Mouse (Mus musculus) heart, postnatal 10 days (tissue): Measurements from ENCODE around the gene Actn3. TPM values are rescaled to one million over a fixed set of nuclear protein-coding genes. Genes with fewer than 3 reads are reported as not detected.

Experiments used
- DNase-seq, 2 experiments: peaks; one replicate each; pipeline ENCODE4 v3.0.0; 2021
- intact Hi-C: fragments of 180-260 bp; cut with DNase I; formaldehyde crosslinking; loops from one replicate; pipeline ENCODE4 v1.15.1; 2025
- total RNA-seq, 2 experiments: library from RNA; stranded (reverse); gene quantifications; 2 replicates each; pipeline ENCODE4 v1.2.3; 2021

Gene Actn3
- total RNA-seq, 2 experiments from 2014 or later = 0.37 to 0.53 TPM

DNA sequence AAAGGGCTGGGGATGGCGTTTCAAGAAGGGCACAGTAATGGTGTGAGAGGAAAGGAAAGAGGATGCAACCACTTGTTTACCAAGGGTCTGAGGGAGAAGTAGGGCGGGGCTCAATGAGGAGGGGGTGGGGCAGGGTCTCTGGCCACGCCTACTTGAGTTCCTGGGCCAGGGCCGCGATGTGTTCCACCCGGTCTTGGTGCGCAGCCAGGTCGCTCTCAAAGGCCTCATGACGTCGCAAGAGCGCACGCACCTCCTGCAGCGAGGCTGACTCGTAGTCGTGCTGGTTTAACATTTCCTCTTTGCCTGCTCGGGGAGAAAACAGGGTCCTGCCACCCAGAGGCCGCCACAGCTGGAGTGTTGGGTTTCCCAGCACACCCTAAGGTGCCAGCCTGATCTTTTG, 12.6 kb downstream of the Actn3 start:
- intact Hi-C loops = no loop called here
- peak; percentile 33 to 39 for DNase-seq

DNA sequence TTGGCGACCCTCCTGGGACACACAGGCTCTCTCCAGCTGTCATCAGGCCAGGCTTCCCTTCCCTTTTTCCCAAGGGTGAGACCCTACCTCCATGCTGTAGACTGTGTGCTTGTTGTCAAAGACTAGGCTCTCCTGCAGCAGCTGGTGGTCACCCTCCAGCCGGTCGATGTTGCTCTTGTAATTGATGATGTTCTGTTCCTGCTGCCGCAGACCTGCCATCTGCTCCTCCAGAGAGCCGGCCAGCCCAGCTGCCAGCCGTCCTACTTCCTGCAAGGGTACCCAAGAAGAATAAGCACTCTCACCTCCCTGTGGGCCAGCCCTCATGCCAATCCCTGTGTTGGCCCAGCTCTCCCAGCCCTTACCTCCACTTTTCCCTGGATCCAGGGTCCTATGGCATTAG, 14.7 kb downstream of the Actn3 start:
- intact Hi-C loops = no loop called here
- no peak for DNase-seq

DNA sequence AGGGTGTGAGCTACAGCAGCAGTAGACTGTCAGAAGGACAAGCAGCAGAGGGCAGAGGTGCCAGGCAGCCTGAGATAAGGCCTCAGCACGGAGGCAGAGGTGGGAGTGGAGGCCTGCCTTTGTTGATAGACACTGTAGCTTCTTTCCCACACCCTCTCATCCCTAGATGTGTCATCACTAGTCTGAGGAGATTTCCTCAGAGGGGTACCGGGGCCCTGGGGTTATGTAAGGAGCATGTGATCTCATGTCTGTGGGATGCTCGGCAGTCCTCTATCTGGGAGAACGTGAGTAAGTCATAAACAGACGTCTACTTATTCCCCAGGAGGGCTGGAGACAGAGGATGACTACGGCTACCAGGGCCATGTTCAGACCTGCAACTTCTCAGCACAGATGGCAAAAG, 18.6 kb downstream of the Actn3 start:
- no peak for DNase-seq
- intact Hi-C loops = no loop called here

DNA sequence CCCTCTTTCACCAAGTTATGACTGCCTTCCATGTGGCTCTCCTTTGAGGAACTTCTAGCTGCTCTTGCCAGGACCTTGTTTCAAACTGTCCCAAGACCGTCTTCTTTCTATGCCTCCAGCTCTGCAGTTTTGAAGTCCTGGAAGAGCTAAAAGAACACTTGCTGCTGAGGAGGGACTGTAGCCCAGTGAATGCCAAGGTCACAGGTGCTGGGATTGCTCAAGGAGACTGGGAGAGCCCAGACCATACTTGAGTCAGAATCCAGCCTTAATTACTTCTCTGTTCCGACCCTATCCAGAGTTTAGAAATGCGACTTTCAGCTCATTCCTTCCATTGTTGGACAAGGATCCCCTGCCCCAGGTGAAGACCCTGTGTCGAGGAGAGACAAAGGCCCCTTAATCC, 21.8 kb downstream of the Actn3 start:
- intact Hi-C loops = no loop called here
- DNase-seq = no peak

DNA sequence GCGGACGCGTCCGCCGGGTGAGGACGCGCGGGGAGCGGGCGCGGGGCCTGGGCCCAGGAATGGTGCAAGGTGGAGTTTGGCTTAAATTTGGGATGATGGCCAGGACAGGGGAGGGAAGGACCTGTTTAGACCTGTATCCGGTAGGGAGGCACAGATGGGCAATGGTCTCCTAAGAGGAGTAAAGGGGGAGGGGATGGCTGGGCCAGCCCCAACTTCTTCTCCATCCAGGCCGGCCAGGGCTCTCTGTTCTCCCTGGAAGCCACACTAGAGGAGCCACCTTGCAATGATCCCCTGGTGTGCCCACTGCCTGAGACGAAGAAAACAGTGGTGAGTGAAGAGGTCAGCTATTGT, 22.3 kb downstream of the Actn3 start:
- intact Hi-C loops = no loop called here
- no peak for DNase-seq

DNA sequence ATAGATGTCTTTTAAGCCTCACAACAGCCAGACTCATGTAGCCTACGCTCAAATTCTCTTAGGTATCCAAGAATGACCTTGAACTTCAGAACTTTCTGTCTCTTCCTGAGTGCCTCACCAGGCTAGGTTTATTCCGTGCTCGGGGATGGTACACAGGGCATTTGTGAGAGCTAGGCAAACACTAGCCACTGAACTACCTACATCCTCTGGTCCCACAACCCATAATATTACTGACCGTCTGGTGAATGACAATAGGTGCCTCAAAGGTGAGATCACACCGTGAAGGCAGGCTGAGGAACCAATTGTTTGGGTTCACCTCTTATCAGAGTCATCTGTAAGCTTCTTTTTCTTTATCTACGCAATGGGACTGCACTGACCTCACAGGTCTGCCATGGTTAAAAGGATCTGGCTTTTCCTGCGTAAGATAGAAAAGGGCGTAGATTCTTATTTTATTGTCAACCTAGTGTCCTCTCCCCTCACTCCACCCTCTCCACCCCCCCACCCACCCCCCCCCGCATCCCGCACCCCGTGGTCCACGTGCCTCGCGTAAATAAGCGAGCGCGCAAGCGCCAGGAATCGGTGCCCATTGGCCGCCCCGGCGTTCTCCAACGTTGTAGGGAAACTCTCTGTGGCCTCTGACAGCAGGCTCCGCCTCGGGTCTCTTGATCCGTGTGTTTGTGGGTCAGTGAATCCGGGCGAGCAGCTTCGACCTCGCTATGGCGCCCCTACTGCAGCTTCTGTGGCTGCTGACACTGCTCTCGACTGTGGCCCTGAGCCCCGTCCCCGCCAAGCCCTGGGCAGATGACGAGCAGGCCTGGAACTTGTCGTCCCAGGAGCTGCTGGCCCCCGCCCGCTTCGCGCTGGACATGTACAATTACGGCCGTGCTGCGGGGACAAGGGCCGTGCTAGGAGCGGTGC, 22.9 kb downstream of the Actn3 start, which contains the start of gene Ctsf:
Ctsf (plus strand) TSS at position 579 of the 918 bp plus-strand sequence.
- DNase-seq = peak; percentile 90 to 93
- intact Hi-C loops = no loop called here

DNA sequence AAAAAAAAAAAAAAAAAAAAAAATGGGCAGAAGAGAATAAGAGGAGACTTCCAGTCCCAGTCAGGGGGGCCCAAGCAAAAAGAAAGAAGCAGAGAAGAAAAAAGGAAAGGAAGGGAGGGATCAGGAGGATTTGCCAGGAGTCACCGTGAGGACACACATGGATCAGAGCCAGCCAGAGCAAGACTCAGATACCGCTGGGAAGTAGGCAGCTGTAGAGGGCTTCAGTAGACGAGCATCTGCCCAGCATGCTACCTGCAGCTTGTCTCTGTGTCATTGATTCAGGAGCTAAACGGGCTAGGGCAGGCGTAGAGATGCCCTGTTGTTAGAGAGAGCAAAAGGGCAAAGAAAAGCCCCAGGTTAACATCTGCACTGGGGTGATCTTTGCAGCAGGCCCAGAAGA, 27.4 kb downstream of the Actn3 start:
- intact Hi-C loops = no loop called here

DNA sequence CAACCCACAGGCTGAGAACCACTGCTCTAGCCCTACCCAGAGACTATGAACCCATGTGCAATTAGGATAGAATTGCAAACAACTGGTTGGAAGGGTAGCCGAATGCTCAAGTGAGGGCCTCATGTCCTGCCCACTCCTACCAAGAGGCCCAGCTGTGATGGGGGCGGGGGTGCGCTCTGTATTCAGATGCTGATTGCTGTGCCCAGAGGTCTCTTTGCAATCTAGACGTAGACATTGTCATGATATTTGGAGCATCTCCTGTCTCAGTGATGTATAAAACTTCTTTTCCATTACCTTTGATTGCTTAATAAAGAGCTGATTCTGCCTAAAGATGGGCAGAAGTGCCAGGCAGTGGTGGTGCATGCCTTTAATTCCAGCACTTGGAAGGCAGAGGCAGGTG, 27.9 kb downstream of the Actn3 start:
- no peak for DNase-seq
- intact Hi-C loops = no loop called here

More for the DNA sequence above, 27.4 kb downstream of the Actn3 start:
- no peak for DNase-seq

DNA sequence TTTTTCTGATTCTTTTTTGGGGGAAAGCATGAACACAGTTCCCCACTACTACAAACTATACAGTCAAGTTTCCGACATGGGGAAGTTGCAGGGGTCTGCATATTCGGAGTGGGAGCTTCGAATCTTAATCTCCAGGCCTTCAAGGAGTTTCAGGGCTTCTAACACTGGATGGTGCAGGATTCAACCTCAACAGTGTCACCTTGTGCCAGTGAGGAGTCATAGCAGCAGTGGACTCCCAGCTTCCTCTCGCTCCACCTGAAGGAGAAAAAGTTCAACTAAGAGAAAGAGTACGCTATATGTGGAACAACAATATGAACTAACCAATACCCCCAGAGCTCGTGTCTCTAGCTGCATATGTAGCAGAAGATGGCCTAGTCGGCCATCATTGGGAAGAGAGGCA, 30.2 kb downstream of the Actn3 start:
- peak; percentile 42 to 49 for DNase-seq
- intact Hi-C loops = loop anchor here (1.0 kb wide), 1 partner anchor 92 kb away; no protein-coding TSS in a partner anchor

DNA sequence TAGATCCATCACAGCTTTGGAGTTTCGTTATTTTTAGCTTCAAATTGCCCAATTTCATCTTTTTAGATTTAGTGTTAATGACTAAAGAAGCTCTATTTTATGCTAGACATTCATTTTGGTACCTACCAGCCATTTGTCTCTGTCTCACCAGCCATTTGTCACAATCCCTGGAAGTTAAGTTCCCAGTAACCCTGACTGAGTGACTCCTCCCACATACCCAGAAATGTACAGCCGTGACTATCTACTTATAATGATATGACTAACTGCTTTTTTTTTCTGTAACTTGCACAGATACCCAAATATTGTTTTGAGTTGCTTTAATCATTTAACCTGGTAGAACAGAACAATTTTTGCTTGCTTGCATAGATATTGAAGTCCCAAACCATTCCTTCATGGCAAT, 31.9 kb downstream of the Actn3 start:
- intact Hi-C loops = no loop called here
- DNase-seq = no peak

DNA sequence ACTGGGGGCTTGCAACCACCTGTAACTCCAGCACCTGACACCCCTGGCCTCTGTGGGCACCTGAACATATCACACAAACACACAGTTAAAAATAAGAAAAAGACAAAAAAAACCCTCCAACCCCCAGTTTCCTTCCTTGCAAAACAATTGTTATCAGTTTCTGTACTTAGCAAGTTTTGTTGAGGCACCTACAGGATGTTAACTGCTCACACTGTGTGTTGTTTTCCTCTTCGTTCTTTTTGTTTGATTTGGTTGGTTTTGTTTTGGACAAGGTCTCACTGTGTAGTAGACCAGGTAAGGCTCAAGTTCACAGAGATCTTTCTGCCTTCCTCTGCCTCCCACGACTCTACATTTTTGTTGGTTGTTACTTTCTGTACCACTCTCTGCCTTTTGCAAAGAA, 35.1 kb downstream of the Actn3 start:
- DNase-seq = no peak
- intact Hi-C loops = no loop called here

DNA sequence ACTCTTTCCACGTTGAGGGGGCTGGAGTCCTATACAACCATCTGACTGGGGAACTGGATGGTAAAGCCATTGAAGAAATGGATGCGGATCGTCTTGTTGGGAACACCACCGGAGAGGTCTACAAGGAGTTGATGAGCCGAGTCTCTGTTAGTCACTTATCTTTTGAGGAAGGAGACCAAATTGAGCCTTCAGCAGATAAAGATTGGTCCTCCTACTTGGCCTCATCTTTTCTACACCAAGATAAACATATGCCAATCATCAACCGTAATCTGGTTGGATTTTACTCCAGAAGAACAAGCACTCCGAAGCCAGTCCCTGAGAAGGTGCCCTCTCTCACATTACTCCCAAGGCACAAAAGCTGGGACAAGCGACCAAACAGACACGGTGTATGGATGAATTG, 36.9 kb downstream of the Actn3 start:
- no peak for DNase-seq
- intact Hi-C loops = no loop called here

DNA sequence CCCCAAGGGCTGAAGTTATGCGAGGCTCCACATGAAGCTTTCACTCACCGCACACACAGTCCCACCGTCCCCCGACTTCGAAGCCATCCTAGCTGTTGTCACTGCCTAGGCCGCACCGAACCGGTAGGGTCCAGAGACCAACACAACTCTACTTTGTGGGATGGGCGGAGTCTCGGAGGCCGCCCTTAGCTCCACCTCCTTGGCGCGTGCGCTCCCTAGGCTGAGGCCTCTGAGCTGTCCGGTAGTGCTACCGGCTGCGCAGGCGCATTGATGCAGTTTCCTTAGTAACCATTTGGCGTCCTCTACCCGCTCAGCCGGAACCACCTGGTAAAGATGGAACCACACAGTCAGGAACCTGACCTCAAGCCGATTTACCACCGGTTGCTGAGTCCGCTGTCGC, 38.6 kb downstream of the Actn3 start, which contains the start of the genes Ccs and Ccdc87:
Ccs (minus strand) TSS at position 184 of the 400 bp plus-strand sequence.
Ccdc87 (plus strand) TSS at position 218 of the 400 bp plus-strand sequence.
- intact Hi-C loops = loop anchor here (5.0 to 10.0 kb wide), 2 partner anchors 212 to 334 kb away; partner anchors contain the start of gene Rce1
- peak; percentile 98 for DNase-seq

DNA sequence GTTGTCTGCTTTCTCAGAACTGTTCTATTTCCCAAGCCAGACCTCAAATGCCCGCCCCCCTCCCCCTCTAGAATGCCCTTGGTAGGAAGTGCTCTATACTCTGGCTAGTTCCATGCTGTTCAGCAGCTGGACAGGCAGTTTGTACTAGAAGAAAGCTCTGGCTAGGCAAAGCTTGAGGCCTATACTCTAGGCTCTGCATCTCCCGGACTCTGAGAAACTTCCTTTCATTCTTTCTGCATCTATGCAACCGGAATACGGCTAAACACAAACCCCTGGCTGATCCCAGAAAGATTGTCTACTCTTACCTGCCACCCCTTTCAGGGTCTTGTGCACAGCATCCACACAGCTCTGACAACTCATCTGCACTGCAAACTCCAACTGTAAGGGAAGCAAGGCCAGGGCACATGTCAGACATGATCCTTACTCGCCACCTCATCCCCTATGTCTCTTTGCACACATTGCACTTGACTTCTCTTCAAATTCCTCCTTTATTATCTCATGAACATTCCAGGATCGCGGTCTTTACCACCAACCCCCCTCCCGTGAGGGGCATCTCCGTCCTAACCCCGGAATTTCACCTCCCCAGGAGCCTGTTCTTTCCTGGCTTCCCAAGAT, 39.1 kb downstream of the Actn3 start:
- intact Hi-C loops = loop anchor here (5.0 to 10.0 kb wide), 2 partner anchors 211 to 334 kb away; partner anchors contain the start of gene Rce1
- peak in 1 of 2 experiments; percentile 19 for DNase-seq

DNA sequence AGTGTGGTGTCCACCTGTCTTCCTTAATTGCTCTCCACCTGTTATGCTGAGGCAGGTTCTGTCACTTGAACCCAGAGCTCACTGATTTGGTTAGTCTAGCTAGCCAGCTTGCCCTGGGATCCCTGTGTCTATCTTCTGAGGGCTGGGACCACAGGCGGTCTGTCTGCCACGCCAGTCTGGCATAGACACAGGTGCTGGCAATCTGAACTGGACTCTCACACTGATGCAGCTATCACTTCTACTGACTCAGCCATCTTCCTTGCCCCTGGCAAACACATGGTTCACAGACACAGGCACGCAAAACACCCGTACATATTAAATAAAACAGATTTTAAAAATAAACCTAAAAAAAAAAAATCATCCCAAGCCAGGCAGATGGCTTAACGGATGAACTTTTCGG, 40.7 kb downstream of the Actn3 start:
- no peak for DNase-seq
- intact Hi-C loops = loop anchor here (5.0 to 10.0 kb wide), 2 partner anchors 210 to 332 kb away; partner anchors contain the start of gene Rce1

DNA sequence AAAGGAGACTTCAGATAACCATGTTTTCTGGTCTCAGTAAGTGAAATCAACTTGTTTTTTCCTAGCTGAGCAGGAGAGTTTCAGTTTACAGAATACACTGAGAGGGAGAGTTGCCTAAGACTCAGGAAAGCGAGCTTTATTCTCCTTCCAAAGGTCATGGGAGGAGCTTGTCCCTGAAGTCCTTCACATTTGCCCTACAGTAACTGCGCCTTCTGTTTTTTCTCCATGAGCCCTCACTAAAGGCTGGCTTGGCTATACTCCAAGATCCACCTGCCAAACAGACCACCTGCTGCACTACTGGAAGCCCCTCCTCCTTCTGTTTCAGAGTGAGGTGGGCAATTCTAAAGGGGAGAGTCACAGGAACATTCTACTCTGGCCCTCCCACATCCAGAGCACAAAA, 41.6 kb downstream of the Actn3 start:
- intact Hi-C loops = loop anchor here (5.0 to 10.0 kb wide), 2 partner anchors 209 to 331 kb away; partner anchors contain the start of gene Rce1
- no peak for DNase-seq

DNA sequence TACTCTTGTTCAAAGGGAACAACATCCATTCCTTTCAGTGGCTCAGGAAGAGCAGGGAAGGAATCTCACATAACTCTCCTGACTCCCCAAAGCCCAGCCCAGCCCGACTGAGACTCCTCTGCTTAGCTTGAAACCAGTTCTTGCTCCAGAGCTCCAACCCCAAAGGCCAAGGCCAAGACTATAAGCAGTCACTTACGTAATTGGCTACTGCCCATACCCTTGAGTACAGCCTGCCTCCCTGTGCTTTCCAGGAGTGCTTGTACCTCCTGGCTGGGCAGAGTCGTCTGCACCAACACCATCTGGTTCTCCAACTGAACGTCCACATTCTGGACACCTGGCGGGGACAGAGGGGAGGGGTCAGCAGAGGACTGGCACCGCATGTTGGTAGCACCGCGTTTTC, 43.7 kb downstream of the Actn3 start:
- intact Hi-C loops = loop anchor here (10.0 kb wide), 1 partner anchor 329 kb away; no protein-coding TSS in a partner anchor
- no peak for DNase-seq

DNA sequence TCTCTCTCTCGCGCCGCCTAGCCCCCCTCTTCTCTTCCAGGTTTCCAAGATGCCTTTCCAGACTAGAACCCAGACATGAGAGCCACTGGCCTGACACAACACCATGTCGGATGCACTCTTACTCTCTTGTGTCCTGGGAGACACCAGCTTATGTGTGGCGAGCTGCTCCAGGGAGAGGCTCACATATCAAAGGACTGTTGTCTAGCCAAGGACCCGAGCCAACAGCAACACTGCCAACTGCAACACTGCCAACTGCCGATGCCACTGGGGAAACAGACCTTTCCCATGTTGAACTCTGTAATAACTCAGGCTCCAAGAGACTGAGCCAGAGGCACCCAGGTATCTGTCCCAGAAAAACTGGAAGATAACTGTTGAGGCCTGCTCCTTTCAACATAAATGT, 48.6 kb downstream of the Actn3 start:
- intact Hi-C loops = no loop called here
- DNase-seq = peak; percentile 87

DNA sequence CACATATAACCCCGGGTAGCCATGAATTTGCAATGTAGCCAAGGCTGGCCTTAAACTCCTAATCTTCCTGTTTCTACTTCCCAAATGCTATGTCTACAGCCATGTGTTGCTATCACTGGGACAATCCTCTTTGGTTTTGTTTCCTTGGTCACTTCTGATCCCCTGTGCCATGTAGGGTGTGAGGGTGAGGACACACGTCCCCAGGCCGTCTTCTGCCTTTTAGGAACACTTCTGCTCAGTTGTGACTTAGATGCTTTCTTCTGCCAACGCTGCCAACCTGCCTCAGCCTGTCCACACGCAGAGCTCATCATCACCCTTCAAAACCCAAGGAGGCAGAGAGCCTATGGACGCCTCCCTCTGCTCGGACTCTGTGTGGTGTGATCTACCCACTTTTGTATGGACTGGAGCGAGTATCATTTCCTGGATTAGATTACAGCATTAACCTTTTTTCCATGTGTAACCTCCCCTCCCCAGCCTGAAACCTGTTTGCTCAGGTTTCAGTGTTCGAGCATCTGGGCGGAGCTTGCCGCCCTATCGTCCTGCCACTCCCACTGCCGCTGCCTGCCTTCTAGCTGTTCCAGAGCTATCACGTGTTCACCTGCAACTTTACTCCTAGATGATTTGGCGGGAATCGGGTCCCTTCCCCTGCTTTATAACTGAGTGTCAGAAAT, 49.1 kb downstream of the Actn3 start:
- no peak for DNase-seq
- intact Hi-C loops = no loop called here

DNA sequence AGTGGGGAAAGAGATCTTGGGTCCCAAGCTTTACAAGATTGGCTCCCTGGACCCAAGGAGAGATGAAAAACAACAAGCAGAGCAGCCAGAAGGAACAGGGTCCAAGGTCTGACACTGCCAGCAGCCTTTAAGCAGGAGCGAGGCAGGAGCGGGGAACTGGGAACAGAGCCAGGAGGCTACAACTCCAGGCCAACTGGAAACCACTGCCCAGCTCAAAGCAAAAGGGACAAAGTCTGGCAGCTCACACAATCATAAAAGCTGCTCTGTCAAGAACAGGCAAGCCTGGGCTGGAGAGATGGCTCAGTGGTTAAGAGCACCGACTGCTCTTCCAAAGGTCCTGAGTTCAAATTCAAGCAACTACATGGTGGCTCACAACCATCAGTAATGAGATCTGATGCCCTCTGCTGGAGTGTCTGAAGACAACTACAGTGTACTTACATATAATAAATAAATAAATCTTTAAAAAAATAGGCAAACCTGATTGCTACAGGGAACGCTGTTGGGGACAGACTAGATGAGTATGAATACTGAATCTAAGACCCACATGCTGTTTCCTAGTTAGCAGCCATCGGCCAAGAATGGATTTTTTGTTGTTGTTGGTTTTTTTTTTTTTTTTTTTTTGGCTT, 56.9 kb downstream of the Actn3 start:
- peak; percentile 84 to 89 for DNase-seq
- intact Hi-C loops = no loop called here
